Mouse (Mus musculus): ENCODE results near the gene Nxpe2.

DNA sequence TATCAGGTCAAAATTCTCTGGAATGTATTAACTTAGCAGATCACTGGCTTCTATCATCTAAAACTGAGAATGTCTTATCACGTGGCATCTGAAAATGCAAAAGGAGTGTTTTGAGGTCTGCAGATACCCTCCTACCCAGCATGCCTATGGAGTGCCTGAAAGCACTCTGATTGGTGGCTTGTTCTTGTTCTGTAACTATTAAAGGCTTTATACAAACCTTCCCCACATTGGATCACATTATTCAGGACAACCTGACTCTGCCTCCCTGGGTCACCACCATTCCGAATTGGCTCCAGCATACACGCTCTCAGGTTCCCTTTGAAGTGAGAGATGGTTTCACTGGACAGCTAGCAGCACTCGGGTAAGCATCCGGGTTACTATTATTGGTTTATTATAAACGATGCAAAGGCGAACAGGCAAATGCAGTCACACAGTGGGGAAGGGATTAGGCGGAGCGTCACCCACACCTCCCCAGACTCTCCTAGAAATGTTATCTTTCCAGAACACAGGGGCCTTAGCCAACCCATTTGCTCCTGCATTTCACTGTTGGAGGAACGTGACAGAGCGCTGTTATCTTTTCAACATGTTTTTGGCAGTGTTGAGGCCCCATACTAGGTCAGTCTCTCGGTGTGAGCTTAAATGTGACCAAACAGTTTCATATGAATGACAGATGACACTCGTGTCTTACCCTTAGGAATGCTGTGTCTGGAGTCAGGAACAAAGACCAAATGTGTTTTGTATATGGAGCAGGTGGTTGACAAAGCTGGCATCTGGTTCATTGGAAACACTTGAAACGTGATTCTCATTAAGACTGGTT, 8.8 kb upstream of the Nxpe2 start:
- TF ChIP-seq HCFC1 (IDR thresholded peaks at IDR 0.05; ENCODE audit: borderline replicate concordance, insufficient read depth, low read length): no peak
- no peak for TF ChIP-seq CHD2 (IDR thresholded peaks at IDR 0.05; ENCODE audit: low read depth, low read length)
- TF ChIP-seq ZC3H11A (IDR thresholded peaks at IDR 0.05; ENCODE audit: borderline replicate concordance, low read depth, low read length): no peak
- TF ChIP-seq ZNF384 (IDR thresholded peaks at IDR 0.05; ENCODE audit: low read depth, low read length): no peak
